Comparison of ENCODE assay signal across 27 mouse cellular contexts in genomic region chr5:27656101-27656500, GRCm38 (mm10).
A peak's percentile ranks its signal among the peaks of the same experiment; 100 is the strongest.
DNase-seq lines count a peak whose midpoint lies in the region; ATAC-seq lines count a peak whose summit lies in the region.
"Had no signal": no experiment of that assay in that cellular context is flagged by ENCODE, and none has a peak within 500 bp of the region (broad histone marks: within the 10 kb centered on the region; RNA-seq: fewer than 3 reads in every experiment).

No protein-coding gene starts in this region.

- no peaks in the 10 kb centered on the region for H3K27me3 ChIP-seq in forebrain, embryonic 14.5 days (replicated peaks; ENCODE audit: control insufficient read depth, insufficient read depth, low read length)
- no peaks in the 10 kb centered on the region for H3K27me3 ChIP-seq in forebrain, embryonic 13.5 days
- no peaks in the 10 kb centered on the region for H3K27me3 ChIP-seq in hindbrain, embryonic 15.5 days
- H3K27me3 ChIP-seq in hindbrain, embryonic 11.5 days (ENCODE audit: control insufficient read depth, insufficient read depth, low read length) = no peaks in the 10 kb centered on the region
- H3K27me3 ChIP-seq in midbrain, embryonic 12.5 days = no peaks in the 10 kb centered on the region
- no peaks in the 10 kb centered on the region for H3K27me3 ChIP-seq in midbrain, embryonic 15.5 days (replicated peaks)
- H3K27me3 ChIP-seq: embryonic facial prominence, embryonic 13.5 days; heart, embryonic 12.5 days; heart, embryonic 15.5 days had no signal

- no peak overlapping the region for H3K27ac ChIP-seq in forebrain, embryonic 14.5 days (ENCODE audit: low read depth, low read length)
- H3K27ac ChIP-seq in forebrain, embryonic 13.5 days = no peak overlapping the region
- H3K27ac ChIP-seq in hindbrain, embryonic 15.5 days (replicated peaks) = 0 out of 2 replicates have a peak overlapping the region, but pooled peaks have one; percentile 1
- no peak overlapping the region for H3K27ac ChIP-seq in hindbrain, embryonic 11.5 days (ENCODE audit: low read depth, low read length)
- no peak overlapping the region for H3K27ac ChIP-seq in midbrain, embryonic 12.5 days (replicated peaks)
- no peak overlapping the region for H3K27ac ChIP-seq in midbrain, embryonic 15.5 days
- H3K27ac ChIP-seq: embryonic facial prominence, embryonic 10.5 days; embryonic facial prominence, embryonic 13.5 days; heart, embryonic 15.5 days; hindbrain, embryonic 10.5 days; hindbrain, embryonic 14.5 days had no signal

- no peaks in the 10 kb centered on the region for H3K9me3 ChIP-seq in forebrain, embryonic 14.5 days (replicated peaks; ENCODE audit: control insufficient read depth, low read length)
- H3K9me3 ChIP-seq in forebrain, embryonic 13.5 days (replicated peaks) = no peaks in the 10 kb centered on the region
- H3K9me3 ChIP-seq in hindbrain, embryonic 15.5 days = no peaks in the 10 kb centered on the region
- no peaks in the 10 kb centered on the region for H3K9me3 ChIP-seq in hindbrain, embryonic 11.5 days (ENCODE audit: control insufficient read depth, low read length)
- H3K9me3 ChIP-seq in midbrain, embryonic 12.5 days = no peaks in the 10 kb centered on the region
- H3K9me3 ChIP-seq in midbrain, embryonic 15.5 days = no peaks in the 10 kb centered on the region
- H3K9me3 ChIP-seq: embryonic facial prominence, embryonic 10.5 days; embryonic facial prominence, embryonic 13.5 days; heart, embryonic 12.5 days; heart, embryonic 15.5 days; hindbrain, embryonic 10.5 days had no signal

- whole genome bisulfite sequencing in forebrain, embryonic 14.5 days = 74% methylated on average over 6 of the region's 6 CpGs
- WGBS in forebrain, embryonic 13.5 days = 72% methylated on average over 6 of the region's 6 CpGs
- 44% methylated on average over 6 of the region's 6 CpGs for WGBS in hindbrain, embryonic 15.5 days
- WGBS in hindbrain, embryonic 11.5 days = 67% methylated on average over 6 of the region's 6 CpGs
- WGBS in midbrain, embryonic 12.5 days = 71% methylated on average over 6 of the region's 6 CpGs
- WGBS in midbrain, embryonic 15.5 days = 55% methylated on average over 6 of the region's 6 CpGs

- no peak overlapping the region for H3K4me2 ChIP-seq in forebrain, embryonic 14.5 days (ENCODE audit: low read length)
- no peak overlapping the region for H3K4me2 ChIP-seq in forebrain, embryonic 13.5 days
- H3K4me2 ChIP-seq in hindbrain, embryonic 15.5 days = no peak overlapping the region
- H3K4me2 ChIP-seq in hindbrain, embryonic 11.5 days (replicated peaks; ENCODE audit: low read depth, low read length) = no peak overlapping the region
- no peak overlapping the region for H3K4me2 ChIP-seq in midbrain, embryonic 12.5 days (replicated peaks)
- no peak overlapping the region for H3K4me2 ChIP-seq in midbrain, embryonic 15.5 days
- H3K4me2 ChIP-seq: embryonic facial prominence, embryonic 13.5 days; heart, embryonic 12.5 days; heart, embryonic 15.5 days; hindbrain, embryonic 14.5 days had no signal

- no peak overlapping the region for H3K4me3 ChIP-seq in forebrain, embryonic 14.5 days (ENCODE audit: low read depth, low read length)
- no peak overlapping the region for H3K4me3 ChIP-seq in forebrain, embryonic 13.5 days
- H3K4me3 ChIP-seq in hindbrain, embryonic 15.5 days = no peak overlapping the region
- no peak overlapping the region for H3K4me3 ChIP-seq in hindbrain, embryonic 11.5 days (ENCODE audit: low read depth, low read length)
- no peak overlapping the region for H3K4me3 ChIP-seq in midbrain, embryonic 12.5 days
- no peak overlapping the region for H3K4me3 ChIP-seq in midbrain, embryonic 15.5 days
- H3K4me3 ChIP-seq: embryonic facial prominence, embryonic 10.5 days; embryonic facial prominence, embryonic 13.5 days; erythroblast, embryonic 14.5 days; heart, embryonic 12.5 days; heart, embryonic 15.5 days; hindbrain, embryonic 10.5 days had no signal

- no peaks in the 10 kb centered on the region for H3K4me1 ChIP-seq in forebrain, embryonic 14.5 days (ENCODE audit: control insufficient read depth, insufficient read depth, low read length)
- no peaks in the 10 kb centered on the region for H3K4me1 ChIP-seq in forebrain, embryonic 13.5 days
- H3K4me1 ChIP-seq in hindbrain, embryonic 15.5 days (replicated peaks) = no peaks in the 10 kb centered on the region
- H3K4me1 ChIP-seq in hindbrain, embryonic 11.5 days (replicated peaks; ENCODE audit: control insufficient read depth, insufficient read depth, low read length) = no peaks in the 10 kb centered on the region
- 0 out of 2 replicates have a peak, but pooled peaks cover 3% of the 10 kb centered on the region for H3K4me1 ChIP-seq in midbrain, embryonic 12.5 days
- H3K4me1 ChIP-seq in midbrain, embryonic 15.5 days = no peaks in the 10 kb centered on the region
- H3K4me1 ChIP-seq: embryonic facial prominence, embryonic 10.5 days; embryonic facial prominence, embryonic 13.5 days; heart, embryonic 15.5 days had no signal

- H3K36me3 ChIP-seq in forebrain, embryonic 14.5 days (ENCODE audit: control insufficient read depth, insufficient read depth, low read length) = no peaks in the 10 kb centered on the region
- H3K36me3 ChIP-seq in forebrain, embryonic 13.5 days (ENCODE audit: poor library complexity, severe bottlenecking) = no peaks in the 10 kb centered on the region
- peaks cover 4% of the 10 kb centered on the region; the same call in 1 of the 2 replicates for H3K36me3 ChIP-seq in hindbrain, embryonic 15.5 days
- no peaks in the 10 kb centered on the region for H3K36me3 ChIP-seq in hindbrain, embryonic 11.5 days (ENCODE audit: control insufficient read depth, insufficient read depth, low read length)
- H3K36me3 ChIP-seq in midbrain, embryonic 12.5 days = no peaks in the 10 kb centered on the region
- no peaks in the 10 kb centered on the region for H3K36me3 ChIP-seq in midbrain, embryonic 15.5 days (replicated peaks)
- H3K36me3 ChIP-seq: embryonic facial prominence, embryonic 10.5 days; embryonic facial prominence, embryonic 13.5 days; heart, embryonic 12.5 days; heart, embryonic 15.5 days; hindbrain, embryonic 10.5 days had no signal

- DNase-seq in forebrain, embryonic 14.5 days (ENCODE audit: low spot score) = peak; percentile 12
- DNase-seq in hindbrain, embryonic 11.5 days (ENCODE audit: low spot score) = no peak
- peak; percentile 6 for DNase-seq in brain, embryonic 18.5 days (ENCODE audit: low read depth, low spot score)
- no peak for DNase-seq in left cerebral cortex, adult 11 months (ENCODE audit: low spot score)
- DNase-seq: adrenal gland, adult 8-10 months; adrenal gland, postnatal 25 days; cerebellum, adult 11-12 months; cerebellum, adult 8-10 months; cerebellum, postnatal 10 days; cerebellum, postnatal 36 days; embryo, embryonic 11 days; gastrocnemius, postnatal 25 days; heart, adult 18-20 months; heart, postnatal 10 days; heart, postnatal 36 days had no signal

- no peak overlapping the region for H3K9ac ChIP-seq in forebrain, embryonic 14.5 days (ENCODE audit: low read length)
- H3K9ac ChIP-seq in forebrain, embryonic 13.5 days = no peak overlapping the region
- H3K9ac ChIP-seq in hindbrain, embryonic 15.5 days = no peak overlapping the region
- H3K9ac ChIP-seq in hindbrain, embryonic 11.5 days (ENCODE audit: low read depth, low read length) = no peak overlapping the region
- no peak overlapping the region for H3K9ac ChIP-seq in midbrain, embryonic 12.5 days (replicated peaks)
- no peak overlapping the region for H3K9ac ChIP-seq in midbrain, embryonic 15.5 days
- H3K9ac ChIP-seq: embryonic facial prominence, embryonic 13.5 days; heart, embryonic 12.5 days; heart, embryonic 15.5 days; hindbrain, embryonic 14.5 days had no signal

- ATAC-seq in forebrain, embryonic 14.5 days = no peak
- no peak; the same call in 1 of the 2 replicates for ATAC-seq in forebrain, embryonic 13.5 days
- no peak for ATAC-seq in hindbrain, embryonic 15.5 days (ENCODE audit: low FRiP score, low read depth)
- no peak for ATAC-seq in hindbrain, embryonic 11.5 days (ENCODE audit: low FRiP score)
- ATAC-seq in midbrain, embryonic 12.5 days (ENCODE audit: low FRiP score, low read depth) = 0 out of 2 replicates have a peak, but pooled peaks have one; percentile 16
- ATAC-seq in midbrain, embryonic 15.5 days (replicated peaks) = no peak
- ATAC-seq: activated CD4-positive, CD25-positive, alpha-beta regulatory T cell, adult 4 months had no signal

Comparison
In these comparisons a context has a peak if more than half of its experiments do, and no peak if none do; other contexts are left out.
1. DNase-seq: peak in forebrain, embryonic 14.5 days (single experiment) and brain, embryonic 18.5 days (single experiment); none in hindbrain, embryonic 11.5 days (single experiment) and left cerebral cortex, adult 11 months (single experiment).